Mouse (Mus musculus) kidney, adult 2 months (tissue): Measurements from ENCODE around the gene Arid4a. TPM values are rescaled to one million over a fixed set of nuclear protein-coding genes. Genes with fewer than 3 reads are reported as not detected.
"Not testable (repeated sequence)": the region's sequence is repeated elsewhere in the genome, so short reads cannot be mapped to it uniquely, and the experiment has no call there.

ENCODE experiments used
- DNase-seq: peaks from one replicate; pipeline ENCODE4 v3.0.0; 2021
- H3K27ac ChIP-seq: fragments of 200-500 bp; 2 replicates; pipeline ENCODE4 v1.5.1; 2012; ENCODE audit warnings: low read depth, low read length, control low read depth, inconsistent platforms; ENCODE audit not compliant: insufficient read depth
- H3K27me3 ChIP-seq: fragments of 200-500 bp; replicated peaks from 2 replicates; pipeline ENCODE4 v1.6.1; 2012; ENCODE audit warnings: mild to moderate bottlenecking, moderate library complexity, low read length, inconsistent platforms; ENCODE audit not compliant: control insufficient read depth, insufficient read depth
- H3K36me3 ChIP-seq: fragments of 200-500 bp; 2 replicates; pipeline ENCODE4 v1.6.1; 2012; ENCODE audit warnings: mild to moderate bottlenecking, moderate library complexity, low read length, inconsistent platforms; ENCODE audit not compliant: control insufficient read depth, insufficient read depth
- H3K4me1 ChIP-seq: fragments of 200-500 bp; 2 replicates; pipeline ENCODE4 v1.6.1; 2011; ENCODE audit warnings: low read length; ENCODE audit not compliant: control insufficient read depth, insufficient read depth
- H3K4me3 ChIP-seq: fragments of 200-500 bp; 2 replicates; pipeline ENCODE4 v1.5.1; 2011; ENCODE audit warnings: mild to moderate bottlenecking, low read depth, low read length, control low read depth; ENCODE audit not compliant: insufficient read depth
- CTCF ChIP-seq: fragments of 200-500 bp; conservative IDR thresholded peaks from 2 replicates; pipeline ENCODE4 v1.5.1; 2011; ENCODE audit warnings: low read depth, mild to moderate bottlenecking, control low read depth, low read length, moderate library complexity, mixed read lengths; ENCODE audit not compliant: insufficient read depth, insufficient read length
- POLR2A ChIP-seq: fragments of 200-500 bp; IDR thresholded peaks from one replicate; pipeline ENCODE4 v1.6.1; 2011; ENCODE audit warnings: low read depth, low read length, control low read depth
- WGBS: fragments of 180-500 bp; shearing (Covaris S2); methylation state at CpG from one replicate; pipeline ENCODE4 v1.1.7; 2018; 5-methylcytosine and 5-hydroxymethylcytosine counted together
- polyA plus RNA-seq: library from polyadenylated mRNA; depleted of rRNA; stranded (reverse); fragments of >200 nt; gene quantifications from 2 replicates; pipeline ENCODE4 v1.2.3, GENCODE M21; 2012

Arid4a gene
- polyA plus RNA-seq, 1 experiment = 3.6 TPM

- TF ChIP-seq POLR2A (no peak), CTCF (no peak)
- under 1% methylated on average over 33 of the region's 33 CpGs for WGBS
Measured at GRCm38 (mm10) chr12:71016211-71016502, 367 bp downstream of the Arid4a start.

GRCm38 (mm10) chr12:71016503-71017241 lies 882 bp downstream of the Arid4a start:
- DNase-seq = peak; percentile 59
- 5% methylated on average over 78 of the region's 82 CpGs for WGBS
- TF ChIP-seq CTCF = no peak
- TF ChIP-seq POLR2A = no peak

More at GRCm38 (mm10) chr12:71016211-71016502, 367 bp downstream of the Arid4a start:
- H3K27me3 ChIP-seq = no peaks in the 10 kb centered on the region
- peaks cover 4% of the 10 kb centered on the region; the same call in 1 of the 2 replicates for H3K36me3 ChIP-seq
- no peak for DNase-seq
- H3K4me1 ChIP-seq = peaks cover 6% of the 10 kb centered on the region; the same call in 1 of the 2 replicates
- H3K4me3 ChIP-seq = peak overlapping the region; percentile 78
- peak overlapping the region; percentile 54 for H3K27ac ChIP-seq

GRCm38 (mm10) chr12:71017242-71017571 lies 1.4 kb downstream of the Arid4a start:
- 1% methylated on average over 5 of the region's 5 CpGs for WGBS
- no peaks in the 10 kb centered on the region for H3K27me3 ChIP-seq
- H3K4me3 ChIP-seq = peak overlapping the region; percentile 78
- H3K36me3 ChIP-seq = peaks cover 6% of the 10 kb centered on the region; the same call in 1 of the 2 replicates
- peak overlapping the region; percentile 48; the same call in 1 of the 2 replicates for H3K27ac ChIP-seq
- no peak for DNase-seq
- peaks cover 3% of the 10 kb centered on the region; the same call in 1 of the 2 replicates for H3K4me1 ChIP-seq
- TF ChIP-seq POLR2A (no peak), CTCF (no peak)

More at GRCm38 (mm10) chr12:71016503-71017241, 882 bp downstream of the Arid4a start:
- Histone ChIP-seq H3K4me3 (peak overlapping the region; percentile 78), H3K36me3 (peaks cover 4% of the 10 kb centered on the region; the same call in 1 of the 2 replicates), H3K27me3 (no peaks in the 10 kb centered on the region), H3K27ac (peak overlapping the region; percentile 54), H3K4me1 (peaks cover 6% of the 10 kb centered on the region; the same call in 1 of the 2 replicates)

- Histone ChIP-seq H3K4me3 (no peak overlapping the region), H3K36me3 (peaks cover 6% of the 10 kb centered on the region; the same call in 1 of the 2 replicates), H3K27me3 (no peaks in the 10 kb centered on the region), H3K27ac (no peak overlapping the region), H3K4me1 (0 out of 2 replicates have a peak, but pooled peaks cover 2% of the 10 kb centered on the region)
- DNase-seq = no peak
- TF ChIP-seq CTCF (no peak), POLR2A (no peak)
- WGBS = 50% methylated on average over 10 of the region's 10 CpGs
Measured at GRCm38 (mm10) chr12:71017827-71018226, 2.0 kb downstream of the Arid4a start.

DNA sequence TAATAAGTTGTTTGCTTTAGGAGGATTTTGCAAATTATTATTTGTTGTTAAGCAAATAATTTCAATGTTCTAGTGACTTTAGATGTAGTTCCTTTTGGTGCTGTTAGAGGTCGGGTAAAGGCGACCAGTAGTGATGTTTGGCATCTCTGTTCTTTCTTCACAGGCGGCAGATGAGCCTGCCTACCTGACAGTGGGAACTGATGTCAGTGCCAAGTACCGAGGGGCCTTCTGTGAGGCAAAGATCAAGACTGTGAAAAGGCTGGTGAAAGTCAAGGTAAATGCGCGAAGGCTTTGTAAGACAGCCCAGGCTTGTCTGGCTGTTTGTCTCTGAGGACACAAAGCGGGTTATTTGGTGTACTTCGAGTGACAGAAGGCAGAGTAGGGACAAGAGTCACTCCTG lies 3.4 kb downstream of the Arid4a start:
- no peak overlapping the region for H3K4me3 ChIP-seq
- H3K36me3 ChIP-seq = peaks cover 9% of the 10 kb centered on the region
- 0 out of 2 replicates have a peak, but pooled peaks cover 2% of the 10 kb centered on the region for H3K4me1 ChIP-seq
- no peak for TF ChIP-seq POLR2A
- no peak for TF ChIP-seq CTCF
- H3K27me3 ChIP-seq = no peaks in the 10 kb centered on the region
- 78% methylated on average over 8 of the region's 8 CpGs for WGBS
- no peak overlapping the region for H3K27ac ChIP-seq
- DNase-seq = no peak

GRCm38 (mm10) chr12:71024411-71024810 lies 8.6 kb downstream of the Arid4a start:
- WGBS = 96% methylated on average over 10 of the region's 10 CpGs
- Histone ChIP-seq H3K27ac (no peak overlapping the region), H3K36me3 (peaks cover 12% of the 10 kb centered on the region), H3K4me1 (no peaks in the 10 kb centered on the region), H3K27me3 (no peaks in the 10 kb centered on the region), H3K4me3 (no peak overlapping the region)
- DNase-seq = no peak
- TF ChIP-seq CTCF = no peak
- no peak for TF ChIP-seq POLR2A

GRCm38 (mm10) chr12:71028265-71028664 lies 12.5 kb downstream of the Arid4a start:
- H3K36me3 ChIP-seq, H3K27ac ChIP-seq, H3K27me3 ChIP-seq, H3K4me3 ChIP-seq, H3K4me1 ChIP-seq, DNase-seq: not testable (repeated sequence)
- 92% methylated on average over 8 of the region's 8 CpGs for WGBS
